Mouse (Mus musculus) testis, adult 2 months (tissue): ENCODE data around the gene Hoxb6.

Experiments
- CTCF ChIP-seq: fragments of 200-500 bp; IDR thresholded peaks from 2 replicates; pipeline ENCODE4 v1.5.1; 2012; ENCODE audit warnings: low read depth, mild to moderate bottlenecking, inconsistent platforms, low read length, moderate library complexity; ENCODE audit not compliant: control insufficient read depth, insufficient read depth, insufficient replicate concordance
- POLR2A ChIP-seq: fragments of 200-500 bp; IDR thresholded peaks from 2 replicates; pipeline ENCODE4 v1.6.1; 2012; ENCODE audit warnings: low read depth, mild to moderate bottlenecking, inconsistent platforms, low read length, moderate library complexity; ENCODE audit not compliant: control insufficient read depth

- TF ChIP-seq CTCF (no peak), POLR2A (no peak)
These were observed 46.9 kb downstream of the Hoxb6 start for GRCm38 (mm10) chr11:96338957-96339855.
